Mouse (Mus musculus): ENCODE results near the gene Tcf12. TPM values are rescaled to one million over a fixed set of nuclear protein-coding genes. Genes with fewer than 3 reads are reported as not detected.

Gene Tcf12
- total RNA-seq, 2 experiments from 2014 or later: 38.9 to 48.0 TPM

DNA sequence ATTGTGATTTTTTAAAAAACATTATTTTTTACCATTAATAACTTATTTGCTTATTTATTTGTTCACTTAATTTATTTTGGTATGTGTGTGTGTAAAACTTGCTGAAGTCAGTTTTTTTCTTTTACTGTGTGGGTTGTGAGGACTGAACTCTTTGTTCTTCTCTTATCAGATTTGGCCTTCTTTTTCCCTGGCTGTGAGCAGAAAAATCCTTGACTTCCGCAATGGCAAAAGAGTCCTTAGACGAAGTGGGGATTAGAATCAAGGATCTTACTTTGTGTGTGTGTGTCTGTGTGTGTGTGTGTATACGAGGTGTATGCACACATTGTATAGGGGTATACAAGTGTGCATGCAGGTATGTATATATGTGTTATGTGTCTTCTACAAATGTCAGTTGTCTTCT, 176.8 kb downstream of the Tcf12 start:
- DNase-seq (ENCODE audit: extremely low spot score in 1 of 2, low spot score in 2 of 2): no peak
- intact Hi-C loops (cut with DNase I): no loop called here
- Histone ChIP-seq H3K4me3 (no peak overlapping the region), H3K27ac (no peak overlapping the region)
- TF ChIP-seq CTCF (IDR thresholded peaks at IDR 0.05): no peak

DNA sequence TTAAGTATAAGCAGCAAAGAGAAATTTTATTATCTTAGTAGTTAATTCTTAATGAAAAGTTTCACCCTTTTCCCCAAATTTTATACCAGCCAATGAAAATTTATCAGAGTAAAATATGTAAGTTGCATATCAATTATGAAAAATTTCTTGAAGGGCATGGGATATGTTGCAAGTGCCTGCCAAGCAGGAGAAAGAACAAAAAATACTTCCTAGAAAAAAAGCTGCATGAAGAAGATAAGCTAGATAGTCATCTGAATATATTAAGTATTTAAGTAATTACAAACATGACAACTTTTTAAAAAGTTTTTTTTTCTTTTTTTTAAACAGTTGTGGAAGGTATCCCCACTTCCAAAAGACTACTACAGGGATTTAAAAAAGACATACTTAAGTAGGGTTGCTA, 179.7 kb downstream of the Tcf12 start:
- TF ChIP-seq CTCF (IDR thresholded peaks at IDR 0.05): no peak
- no peak for DNase-seq (ENCODE audit: extremely low spot score in 1 of 2, low spot score in 2 of 2)
- no peak overlapping the region for H3K4me3 ChIP-seq
- no peak overlapping the region for H3K27ac ChIP-seq
- intact Hi-C loops (cut with DNase I): no loop called here

DNA sequence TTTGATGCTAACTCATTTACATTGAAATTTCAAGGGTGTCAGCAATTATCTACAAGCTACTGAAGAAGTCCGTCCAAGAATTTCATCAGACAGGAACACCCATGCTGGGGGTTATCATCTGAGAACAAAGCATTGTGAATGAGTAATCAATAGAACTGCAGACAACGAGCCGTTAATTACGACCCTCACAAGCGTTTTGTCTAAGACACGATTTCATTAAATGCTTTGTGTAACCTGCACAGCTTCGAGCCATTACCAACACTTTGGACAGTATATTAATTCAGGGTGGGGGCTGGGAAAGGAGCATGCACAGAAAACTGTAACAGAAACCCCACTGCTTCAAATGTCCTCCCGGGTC, 180.3 kb downstream of the Tcf12 start:
- Histone ChIP-seq H3K4me3 (no peak overlapping the region), H3K27ac (no peak overlapping the region)
- TF ChIP-seq CTCF (IDR thresholded peaks at IDR 0.05): no peak
- DNase-seq (ENCODE audit: extremely low spot score in 1 of 2, low spot score in 2 of 2): no peak
- intact Hi-C loops (cut with DNase I): no loop called here

DNA sequence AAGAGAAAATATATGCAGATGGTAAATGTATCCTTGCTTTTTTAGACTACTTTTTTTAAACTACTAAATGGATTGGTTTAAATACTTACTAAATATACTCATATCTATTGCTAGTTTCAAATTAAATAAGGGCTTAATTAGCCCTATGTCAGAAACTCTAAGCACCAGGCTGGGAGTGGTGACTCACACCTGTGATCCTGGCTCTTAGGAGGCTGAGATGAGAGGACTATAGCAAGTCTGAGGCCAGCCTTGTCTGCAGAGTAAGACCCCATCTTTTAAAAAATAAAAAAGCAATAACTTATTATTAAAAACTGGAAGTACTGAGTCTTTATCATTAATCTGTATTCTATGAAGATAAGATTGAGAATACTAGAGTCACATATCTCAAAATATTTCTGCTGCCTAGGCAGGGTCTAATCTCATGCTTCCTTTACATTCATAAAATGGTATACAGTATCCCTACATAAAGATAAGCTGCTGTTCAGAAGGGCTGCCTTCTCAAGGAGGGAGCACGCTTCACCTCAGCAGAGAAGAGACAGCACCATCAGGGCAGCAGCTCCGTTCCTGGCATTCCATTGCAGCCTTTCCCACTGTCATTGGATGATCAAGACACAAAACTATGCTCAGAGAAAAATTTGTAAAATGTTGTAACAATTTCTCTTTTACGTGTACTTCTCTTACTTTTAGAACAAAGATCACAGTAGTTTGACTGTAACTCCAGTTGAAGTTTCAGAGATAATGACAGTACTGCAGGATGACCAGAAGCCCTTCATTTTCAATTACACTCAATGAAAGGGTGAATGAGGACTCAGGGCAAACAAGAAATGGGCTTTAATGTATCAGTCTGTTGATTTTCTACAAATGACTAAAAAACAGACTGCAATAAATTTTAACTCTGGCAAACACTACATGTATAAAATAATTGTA, 181.0 kb downstream of the Tcf12 start:
- Histone ChIP-seq H3K4me3 (no peak overlapping the region), H3K27ac (no peak overlapping the region)
- DNase-seq (ENCODE audit: extremely low spot score in 1 of 2, low spot score in 2 of 2): no peak
- intact Hi-C loops (cut with DNase I): no loop called here
- no peak for TF ChIP-seq CTCF (IDR thresholded peaks at IDR 0.05)

DNA sequence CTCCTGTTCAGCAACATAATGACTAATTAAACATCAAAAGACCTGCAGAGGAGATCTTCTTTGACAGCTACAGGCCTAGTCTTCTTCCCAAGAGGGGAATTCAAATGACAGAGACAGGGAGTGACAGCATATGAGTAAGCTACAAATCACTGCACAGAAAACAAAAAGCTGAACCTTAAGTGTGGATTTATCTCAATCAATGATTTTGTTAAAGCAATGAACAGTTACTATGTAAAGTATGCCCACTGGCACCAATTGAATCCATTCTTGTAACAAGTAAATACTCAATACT, 195.1 kb downstream of the Tcf12 start:
- DNase-seq (ENCODE audit: extremely low spot score in 1 of 2, low spot score in 2 of 2): no peak
- intact Hi-C loops (cut with DNase I): no loop called here
- Histone ChIP-seq H3K27ac (no peak overlapping the region), H3K4me3 (no peak overlapping the region)
- TF ChIP-seq CTCF (IDR thresholded peaks at IDR 0.05): no peak

DNA sequence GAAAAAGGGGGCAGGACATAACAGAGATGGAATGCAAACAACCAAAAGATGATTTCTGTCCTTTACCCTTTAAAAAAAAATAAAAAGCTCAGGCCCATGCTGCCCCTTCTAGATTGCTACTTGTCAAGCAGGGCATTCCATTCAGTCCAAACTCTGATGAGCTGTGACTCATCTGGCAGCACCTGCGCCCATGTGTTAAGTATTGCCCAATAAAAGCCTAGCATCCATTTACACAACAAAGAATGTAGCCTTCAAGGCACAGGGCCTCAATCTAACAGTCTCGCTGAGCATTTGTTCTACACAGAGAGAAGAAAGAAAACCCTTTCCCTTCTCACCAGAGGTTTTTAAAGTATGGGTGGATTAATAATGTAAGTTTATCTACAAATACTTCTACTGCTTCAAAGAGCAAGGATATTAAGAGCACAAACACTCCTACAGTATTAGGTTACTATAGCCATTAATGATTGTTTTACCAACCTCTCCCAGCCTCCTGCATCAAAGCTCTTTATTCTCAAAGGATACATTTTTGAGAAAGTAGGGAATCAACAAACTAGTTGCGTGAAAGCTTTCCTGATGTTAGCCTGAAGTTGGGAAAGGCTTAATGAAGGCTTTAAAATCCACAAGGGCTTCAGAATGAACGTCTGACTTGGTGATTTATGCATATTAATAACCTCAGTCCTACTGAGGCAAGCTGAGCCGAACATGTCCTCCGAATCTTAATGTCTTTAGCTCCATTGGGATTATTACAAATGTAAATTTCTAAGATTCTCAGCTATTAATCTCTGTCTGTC, 195.6 kb downstream of the Tcf12 start:
- DNase-seq (ENCODE audit: extremely low spot score in 1 of 2, low spot score in 2 of 2): no peak
- no peak overlapping the region for H3K4me3 ChIP-seq
- intact Hi-C loops (cut with DNase I): no loop called here
- H3K27ac ChIP-seq: no peak overlapping the region
- TF ChIP-seq CTCF (IDR thresholded peaks at IDR 0.05): no peak

DNA sequence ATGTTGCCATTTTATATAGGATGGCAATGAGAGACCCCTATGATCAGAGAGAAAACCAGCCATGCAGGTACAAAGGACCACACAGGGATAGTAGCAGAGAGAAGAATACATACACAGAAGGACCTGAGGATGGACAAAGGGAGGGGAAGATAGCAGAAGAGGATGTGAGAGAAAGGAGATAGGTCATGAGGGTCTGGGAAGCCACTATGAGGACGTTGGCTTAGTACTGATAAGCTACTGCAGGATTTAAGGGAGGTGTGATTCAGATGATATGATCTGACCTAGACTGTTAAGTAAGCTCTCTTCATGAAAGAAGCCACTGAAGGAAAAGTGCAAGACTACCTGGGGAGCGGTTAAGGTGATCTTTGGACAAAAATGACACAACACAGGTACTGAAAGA, 205.1 kb downstream of the Tcf12 start:
- intact Hi-C loops (cut with DNase I): no loop called here
- TF ChIP-seq CTCF (IDR thresholded peaks at IDR 0.05): no peak

DNA sequence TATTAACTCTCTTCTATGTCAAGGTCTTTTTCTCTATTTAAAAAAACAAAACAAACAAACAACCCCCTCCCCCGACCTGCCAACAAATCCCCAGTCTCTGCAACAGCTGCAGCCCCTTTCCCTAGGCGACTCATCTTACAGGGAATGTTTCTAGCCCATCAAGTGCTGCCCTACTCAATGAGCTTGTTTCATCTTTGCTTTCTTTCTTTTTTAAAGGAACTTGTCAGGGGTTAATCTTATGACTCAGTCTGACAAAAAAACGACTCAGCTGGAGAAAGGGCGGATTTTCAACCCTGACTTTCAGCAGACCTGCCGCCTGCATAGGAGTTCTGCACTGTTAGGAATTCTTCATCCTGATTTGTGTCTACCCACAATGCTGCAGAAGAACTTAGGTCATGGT, 212.8 kb downstream of the Tcf12 start:
- no peak overlapping the region for H3K27ac ChIP-seq
- intact Hi-C loops (cut with DNase I): no loop called here

More for the DNA sequence above, 205.1 kb downstream of the Tcf12 start:
- DNase-seq (ENCODE audit: extremely low spot score in 1 of 2, low spot score in 2 of 2): no peak
- no peak overlapping the region for H3K27ac ChIP-seq
- no peak overlapping the region for H3K4me3 ChIP-seq

DNA sequence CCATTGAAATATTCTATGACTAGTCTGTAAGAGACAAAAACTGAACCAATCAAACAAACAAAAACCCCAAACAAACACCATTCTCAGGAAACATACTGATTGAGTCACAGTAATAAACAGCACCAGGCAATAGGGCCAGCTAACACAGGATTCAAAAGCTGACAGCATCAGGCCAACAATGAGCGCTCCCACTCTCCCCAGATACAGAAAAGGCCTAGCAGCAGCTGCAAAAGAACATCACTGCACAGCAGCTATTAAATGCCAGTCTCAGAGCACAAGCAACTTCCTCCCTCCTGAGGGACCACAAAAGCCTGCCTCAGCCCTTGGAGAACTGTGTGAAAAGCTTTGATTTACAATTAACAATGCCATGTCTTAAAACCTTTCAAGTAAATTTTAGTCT, 214.3 kb downstream of the Tcf12 start:
- peak in 1 of 2 experiments; percentile 25 for DNase-seq (ENCODE audit: extremely low spot score in 1 of 2, low spot score in 2 of 2)

More for the DNA sequence above, 212.8 kb downstream of the Tcf12 start:
- no peak for TF ChIP-seq CTCF (IDR thresholded peaks at IDR 0.05)
- no peak for DNase-seq (ENCODE audit: extremely low spot score in 1 of 2, low spot score in 2 of 2)
- no peak overlapping the region for H3K4me3 ChIP-seq

DNA sequence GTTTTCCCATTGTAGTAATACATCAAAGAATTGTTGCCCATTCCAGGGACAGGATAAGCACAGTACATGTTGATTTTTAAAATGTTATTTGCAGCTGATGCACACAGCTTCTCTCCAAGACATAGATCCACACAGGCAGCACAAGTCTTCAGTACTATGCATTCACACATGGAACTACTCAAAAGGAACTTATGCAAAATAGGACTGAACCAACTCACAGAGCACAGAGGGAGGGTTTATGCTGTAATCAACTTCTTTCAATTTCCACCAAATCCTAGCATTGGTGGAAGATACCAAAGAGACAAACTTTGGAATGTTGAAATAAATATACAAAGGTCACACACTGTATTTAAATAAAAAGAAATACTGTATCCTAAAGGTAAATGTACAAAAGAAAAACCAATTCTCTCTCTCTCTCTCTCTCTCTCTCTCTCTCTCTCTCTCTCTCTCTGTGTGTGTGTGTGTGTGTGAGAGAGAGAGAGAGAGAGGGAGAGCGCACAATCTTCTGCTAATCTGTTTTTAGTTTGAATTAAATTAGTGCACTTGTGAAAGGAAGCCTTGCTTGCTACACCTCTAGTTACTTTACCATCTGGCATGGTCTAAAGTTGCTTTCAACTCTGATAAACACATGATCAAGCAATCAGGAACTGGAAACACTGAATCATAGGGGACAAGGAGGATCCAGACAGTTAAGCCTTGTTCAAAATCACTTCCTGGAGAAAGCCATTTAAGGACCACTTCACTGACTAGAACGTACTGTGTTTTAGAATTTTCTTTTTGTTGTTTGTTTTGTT, 215.5 kb downstream of the Tcf12 start:
- intact Hi-C loops (cut with DNase I): no loop called here
- peak overlapping the region; percentile 23; the same call in 1 of the 2 replicates for H3K4me3 ChIP-seq
- peak overlapping the region; percentile 50 for H3K27ac ChIP-seq
- DNase-seq (ENCODE audit: extremely low spot score in 1 of 2, low spot score in 2 of 2): no peak
- no peak for TF ChIP-seq CTCF (IDR thresholded peaks at IDR 0.05)

More for the DNA sequence above, 214.3 kb downstream of the Tcf12 start:
- Histone ChIP-seq H3K4me3 (no peak overlapping the region), H3K27ac (no peak overlapping the region)
- no peak for TF ChIP-seq CTCF (IDR thresholded peaks at IDR 0.05)
- intact Hi-C loops (cut with DNase I): no loop called here

DNA sequence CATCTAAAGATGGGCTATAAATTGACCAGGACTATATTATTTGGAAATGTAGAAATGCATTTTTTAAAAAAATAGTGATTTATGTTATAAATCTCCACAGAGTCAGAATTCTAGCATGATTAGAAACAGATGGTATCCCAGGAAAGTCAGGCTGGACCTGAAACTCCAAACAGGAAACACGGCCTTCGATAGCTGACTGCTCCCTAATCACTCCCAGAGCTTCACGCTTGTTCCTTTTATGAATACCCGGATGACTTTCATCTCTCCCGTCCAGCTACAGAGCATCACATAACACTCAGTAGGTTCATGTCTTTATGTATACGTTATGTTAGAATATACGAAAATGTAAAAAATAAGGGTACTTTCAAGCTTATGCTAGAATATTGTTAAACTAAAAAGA, 216.4 kb downstream of the Tcf12 start:
- DNase-seq (ENCODE audit: extremely low spot score in 1 of 2, low spot score in 2 of 2): no peak
- Histone ChIP-seq H3K27ac (no peak overlapping the region; the same call in 1 of the 2 replicates), H3K4me3 (peak overlapping the region; percentile 23; the same call in 1 of the 2 replicates)
- intact Hi-C loops (cut with DNase I): no loop called here
- no peak for TF ChIP-seq CTCF (IDR thresholded peaks at IDR 0.05)

DNA sequence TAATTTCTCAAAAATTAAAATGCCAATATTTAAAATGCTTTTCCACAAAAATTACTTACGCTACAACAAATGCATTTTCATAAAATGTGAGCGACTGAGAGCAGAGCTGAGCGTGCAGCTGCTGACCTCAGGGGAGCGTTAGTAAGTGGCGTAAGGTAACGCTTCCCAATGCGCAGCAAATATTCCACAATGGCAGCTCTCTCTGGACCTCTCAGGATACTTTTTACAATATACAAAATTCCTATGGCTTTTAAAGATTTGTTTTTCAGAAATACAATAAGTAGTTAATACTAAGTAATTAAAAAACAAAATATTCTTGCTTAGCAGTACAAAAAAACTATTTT, 216.8 kb downstream of the Tcf12 start:
- no peak for DNase-seq (ENCODE audit: extremely low spot score in 1 of 2, low spot score in 2 of 2)
- TF ChIP-seq CTCF (IDR thresholded peaks at IDR 0.05): no peak
- intact Hi-C loops (cut with DNase I): no loop called here
- Histone ChIP-seq H3K27ac (no peak overlapping the region), H3K4me3 (no peak overlapping the region; the same call in 1 of the 2 replicates)

All from left cerebral cortex, adult 2 months (tissue).